Mouse (Mus musculus): ENCODE data around the gene Ppp1r3a. TPM values are rescaled to one million over a fixed set of nuclear protein-coding genes. Genes with fewer than 3 reads are reported as not detected.

Ppp1r3a gene
- total RNA-seq (2012; rRNA removed), result not detected in 2 replicates

DNA sequence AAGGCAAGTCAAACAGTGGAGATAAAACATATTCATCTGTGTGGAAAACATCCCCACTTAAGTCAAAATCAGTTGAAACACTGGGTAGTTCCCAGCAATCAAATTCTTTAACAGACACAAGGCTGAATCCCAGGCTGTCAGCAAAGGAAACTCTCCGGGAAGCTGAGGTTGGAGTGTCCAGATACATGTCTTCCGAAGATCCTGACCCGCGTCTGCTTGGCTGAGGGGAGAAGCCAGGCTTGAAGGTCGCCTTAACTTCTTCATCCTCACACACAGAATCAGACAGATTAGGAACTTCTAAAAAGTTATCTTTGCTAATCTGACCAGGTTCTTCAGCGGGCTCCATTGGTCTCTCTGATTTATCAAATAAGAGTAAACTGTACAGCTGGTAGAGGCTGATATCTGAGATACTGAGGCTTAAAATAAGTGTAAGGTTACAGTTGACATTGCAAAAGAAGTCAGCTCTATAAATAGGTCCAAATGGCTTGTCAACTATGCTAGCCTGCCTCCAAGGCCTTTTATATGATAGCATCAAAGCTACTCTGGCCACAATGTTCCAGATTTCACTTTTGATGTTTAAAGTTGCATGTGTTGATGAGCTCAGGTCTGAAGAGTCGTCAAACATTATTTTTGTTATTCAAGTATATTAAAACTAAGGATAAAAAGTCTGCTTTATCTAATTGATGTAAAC lies at the start of gene Ppp1r3a:
TSS of gene Ppp1r3a (minus strand) at position 374 of the 691 bp plus-strand sequence.
- no peaks in the 10 kb centered on the region for H3K4me1 ChIP-seq (ENCODE audit: control insufficient read depth in 2 of 2, insufficient read depth in 2 of 2, low read length in 2 of 2, poor library complexity in 1 of 2)
- H3K9ac ChIP-seq (ENCODE audit: insufficient read depth, low read depth, low read length, poor library complexity, severe bottlenecking), result no peak within 1 kb of the TSS
- H3K4me3 ChIP-seq (ENCODE audit: insufficient read depth in 1 of 2, low read depth in 1 of 2, low read length in 2 of 2, poor library complexity in 1 of 2, severe bottlenecking in 1 of 2), result no peak within 1 kb of the TSS
- no peaks in the 10 kb centered on the region for H3K9me3 ChIP-seq (ENCODE audit: control insufficient read depth, insufficient read depth, low read depth, low read length)
- no peaks in the 10 kb centered on the region for H3K36me3 ChIP-seq (ENCODE audit: control insufficient read depth, insufficient read depth, low read length, poor library complexity, severe bottlenecking)
- in situ Hi-C loops (cut with MboI; ENCODE audit: low sequenced_read_pairs in 2 of 2, unreplicated experiment in 2 of 2), result no loop called here
- no peak within 1 kb of the TSS for H3K27ac ChIP-seq (ENCODE audit: insufficient read depth, low read depth, low read length, poor library complexity, severe bottlenecking)
- TF ChIP-seq ZC3H11A (IDR thresholded peaks at IDR 0.05; ENCODE audit: borderline replicate concordance, low read depth, low read length) (no peak), MAFK (IDR thresholded peaks at IDR 0.05; ENCODE audit: insufficient read depth, low read depth, low read length) (no peak), HCFC1 (IDR thresholded peaks at IDR 0.05; ENCODE audit: borderline replicate concordance, insufficient read depth, low read length) (no peak), ZNF384 (IDR thresholded peaks at IDR 0.05; ENCODE audit: low read depth, low read length) (no peak), CHD2 (IDR thresholded peaks at IDR 0.05; ENCODE audit: low read depth, low read length) (no peak)
- no peak for DNase-seq (ENCODE audit: low read depth, low spot score)

DNA sequence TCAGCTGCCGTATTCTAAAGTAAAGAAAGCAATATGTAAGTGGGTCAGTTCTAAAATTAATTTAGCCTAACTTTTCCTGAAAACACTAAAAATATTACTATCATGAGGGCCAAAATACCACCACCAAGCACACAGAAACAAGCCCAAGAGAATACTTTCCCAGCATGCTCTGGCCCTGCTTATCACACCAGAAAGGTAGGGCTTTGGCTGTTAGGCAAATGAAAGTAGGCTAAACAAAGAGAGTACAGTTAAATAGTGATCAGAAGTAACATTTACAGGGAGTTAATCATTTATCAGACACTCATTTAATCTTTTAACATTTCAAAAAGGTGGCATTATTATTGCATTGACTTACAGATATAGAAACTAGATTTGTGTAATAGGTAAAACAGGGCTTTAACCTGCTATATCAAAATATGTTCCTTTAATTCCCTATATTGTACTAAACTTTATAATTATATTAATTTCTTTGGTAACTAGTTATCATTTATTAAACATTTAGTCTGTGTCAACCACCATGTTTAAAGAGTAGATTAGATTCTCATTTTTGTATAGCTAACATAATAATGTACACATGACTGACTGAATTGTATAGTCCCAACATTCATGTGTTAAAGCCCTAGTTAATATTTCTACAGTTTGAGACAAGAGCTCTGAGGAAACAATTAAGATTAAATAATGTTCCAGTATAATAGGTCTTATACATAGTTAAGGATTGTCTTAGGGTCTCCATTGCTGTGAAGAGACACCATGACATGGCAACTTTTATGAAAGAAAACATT lies 32.3 kb upstream of the Ppp1r3a start:
- H3K4me3 ChIP-seq (ENCODE audit: insufficient read depth in 1 of 2, low read depth in 1 of 2, low read length in 2 of 2, poor library complexity in 1 of 2, severe bottlenecking in 1 of 2), result no peak overlapping the region
- no peaks in the 10 kb centered on the region for H3K4me1 ChIP-seq (ENCODE audit: control insufficient read depth in 2 of 2, insufficient read depth in 2 of 2, low read length in 2 of 2, poor library complexity in 1 of 2)
- TF ChIP-seq HCFC1 (IDR thresholded peaks at IDR 0.05; ENCODE audit: borderline replicate concordance, insufficient read depth, low read length), result no peak
- TF ChIP-seq CHD2 (IDR thresholded peaks at IDR 0.05; ENCODE audit: low read depth, low read length), result no peak
- TF ChIP-seq ZNF384 (IDR thresholded peaks at IDR 0.05; ENCODE audit: low read depth, low read length), result no peak
- no peak for TF ChIP-seq MAFK (IDR thresholded peaks at IDR 0.05; ENCODE audit: insufficient read depth, low read depth, low read length)
- no peak for TF ChIP-seq ZC3H11A (IDR thresholded peaks at IDR 0.05; ENCODE audit: borderline replicate concordance, low read depth, low read length)
- no peak for DNase-seq (ENCODE audit: low read depth, low spot score)
- peaks cover 6% of the 10 kb centered on the region for H3K9me3 ChIP-seq (ENCODE audit: control insufficient read depth, insufficient read depth, low read depth, low read length)
- in situ Hi-C loops (cut with MboI; ENCODE audit: low sequenced_read_pairs in 2 of 2, unreplicated experiment in 2 of 2), result no loop called here
- H3K36me3 ChIP-seq (ENCODE audit: control insufficient read depth, insufficient read depth, low read length, poor library complexity, severe bottlenecking), result no peaks in the 10 kb centered on the region
- H3K9ac ChIP-seq (ENCODE audit: insufficient read depth, low read depth, low read length, poor library complexity, severe bottlenecking), result no peak overlapping the region
- H3K27ac ChIP-seq (ENCODE audit: insufficient read depth, low read depth, low read length, poor library complexity, severe bottlenecking), result no peak overlapping the region

GRCm38 (mm10) chr6:14777920-14778319 lies 22.8 kb upstream of the Ppp1r3a start:
- Histone ChIP-seq H3K36me3 (ENCODE audit: control insufficient read depth, insufficient read depth, low read length, poor library complexity, severe bottlenecking) (no peaks in the 10 kb centered on the region), H3K4me1 (ENCODE audit: control insufficient read depth in 2 of 2, insufficient read depth in 2 of 2, low read length in 2 of 2, poor library complexity in 1 of 2) (no peaks in the 10 kb centered on the region), H3K4me3 (ENCODE audit: insufficient read depth in 1 of 2, low read depth in 1 of 2, low read length in 2 of 2, poor library complexity in 1 of 2, severe bottlenecking in 1 of 2) (no peak overlapping the region), H3K9me3 (ENCODE audit: control insufficient read depth, insufficient read depth, low read depth, low read length) (no peaks in the 10 kb centered on the region), H3K9ac (ENCODE audit: insufficient read depth, low read depth, low read length, poor library complexity, severe bottlenecking) (no peak overlapping the region), H3K27ac (ENCODE audit: insufficient read depth, low read depth, low read length, poor library complexity, severe bottlenecking) (no peak overlapping the region)
- in situ Hi-C loops (cut with MboI; ENCODE audit: low sequenced_read_pairs in 2 of 2, unreplicated experiment in 2 of 2), result no loop called here
- DNase-seq (ENCODE audit: low read depth, low spot score), result no peak
- TF ChIP-seq HCFC1 (IDR thresholded peaks at IDR 0.05; ENCODE audit: borderline replicate concordance, insufficient read depth, low read length) (no peak), ZNF384 (IDR thresholded peaks at IDR 0.05; ENCODE audit: low read depth, low read length) (no peak), ZC3H11A (IDR thresholded peaks at IDR 0.05; ENCODE audit: borderline replicate concordance, low read depth, low read length) (no peak), MAFK (IDR thresholded peaks at IDR 0.05; ENCODE audit: insufficient read depth, low read depth, low read length) (no peak), CHD2 (IDR thresholded peaks at IDR 0.05; ENCODE audit: low read depth, low read length) (no peak)

DNA sequence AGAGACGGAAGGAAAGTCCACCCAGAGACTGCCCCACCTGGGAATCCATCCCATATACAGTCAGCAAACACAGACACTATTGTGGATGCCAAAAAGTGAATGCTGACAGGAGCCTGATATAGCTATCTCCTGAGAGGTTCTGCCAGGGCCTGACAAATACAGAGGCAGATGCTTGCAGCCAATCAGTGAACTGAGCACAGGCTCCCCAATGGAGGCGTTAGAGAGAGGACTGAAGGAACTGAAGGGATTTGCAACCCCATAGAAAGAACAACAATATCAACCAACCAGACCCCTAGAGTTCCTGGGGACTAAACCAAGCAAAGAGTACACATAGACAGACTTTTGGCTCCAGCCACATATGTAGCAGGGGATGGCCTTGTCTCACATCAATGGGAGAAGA lies 16.6 kb upstream of the Ppp1r3a start:
- H3K9ac ChIP-seq (ENCODE audit: insufficient read depth, low read depth, low read length, poor library complexity, severe bottlenecking), result no peak overlapping the region
- in situ Hi-C loops (cut with MboI; ENCODE audit: low sequenced_read_pairs in 2 of 2, unreplicated experiment in 2 of 2), result no loop called here
- no peak for DNase-seq (ENCODE audit: low read depth, low spot score)
- no peak overlapping the region for H3K27ac ChIP-seq (ENCODE audit: insufficient read depth, low read depth, low read length, poor library complexity, severe bottlenecking)
- no peaks in the 10 kb centered on the region for H3K36me3 ChIP-seq (ENCODE audit: control insufficient read depth, insufficient read depth, low read length, poor library complexity, severe bottlenecking)
- no peak overlapping the region for H3K4me3 ChIP-seq (ENCODE audit: insufficient read depth in 1 of 2, low read depth in 1 of 2, low read length in 2 of 2, poor library complexity in 1 of 2, severe bottlenecking in 1 of 2)
- no peaks in the 10 kb centered on the region for H3K9me3 ChIP-seq (ENCODE audit: control insufficient read depth, insufficient read depth, low read depth, low read length)
- no peaks in the 10 kb centered on the region for H3K4me1 ChIP-seq (ENCODE audit: control insufficient read depth in 2 of 2, insufficient read depth in 2 of 2, low read length in 2 of 2, poor library complexity in 1 of 2)
- TF ChIP-seq HCFC1 (IDR thresholded peaks at IDR 0.05; ENCODE audit: borderline replicate concordance, insufficient read depth, low read length) (no peak), CHD2 (IDR thresholded peaks at IDR 0.05; ENCODE audit: low read depth, low read length) (no peak), ZNF384 (IDR thresholded peaks at IDR 0.05; ENCODE audit: low read depth, low read length) (no peak), ZC3H11A (IDR thresholded peaks at IDR 0.05; ENCODE audit: borderline replicate concordance, low read depth, low read length) (no peak), MAFK (IDR thresholded peaks at IDR 0.05; ENCODE audit: insufficient read depth, low read depth, low read length) (no peak)
